Mouse (Mus musculus) midbrain, embryonic 14.5 days (tissue): ENCODE measurements at regions not wholly inside any gene's neighbourhood (a gene's known extent, or its start where the extent isn't known, plus 50 kb on each side); places are given as distances from the start of the nearest gene placed in this dataset.

ENCODE experiments used
- ATAC-seq: fragments of 200-750 bp; cut with Nextera tagmentation; 2 replicates; pipeline ENCODE4 v1.8.0; 2017; ENCODE audit warnings: moderate number of reproducible peaks, moderate library complexity; ENCODE audit not compliant: low FRiP score, low TSS enrichment
- DNase-seq: peaks from one replicate; pipeline ENCODE4 v3.0.0-alpha.2; 2015
- H3K27ac ChIP-seq: fragments of 300-500 bp; sonication (generic); replicated peaks from 2 replicates; pipeline ENCODE4 v1.5.1; 2014; ENCODE audit warnings: mild to moderate bottlenecking, low read depth, low read length, moderate library complexity
- H3K27me3 ChIP-seq: fragments of 300-500 bp; sonication (generic); 2 replicates; pipeline ENCODE4 v1.6.1; 2014; ENCODE audit warnings: low read length, control low read depth, mixed read lengths; ENCODE audit not compliant: control insufficient read depth, insufficient read depth
- H3K36me3 ChIP-seq: fragments of 300-500 bp; sonication (generic); 2 replicates; pipeline ENCODE4 v1.6.1; 2014; ENCODE audit warnings: low read length, control low read depth; ENCODE audit not compliant: control insufficient read depth, insufficient read depth
- H3K4me1 ChIP-seq: fragments of 300-500 bp; sonication (generic); 2 replicates; pipeline ENCODE4 v1.6.1; 2014; ENCODE audit warnings: mild to moderate bottlenecking, antibody characterized with exemption, low read length, control low read depth; ENCODE audit not compliant: control insufficient read depth, insufficient read depth
- H3K4me2 ChIP-seq: fragments of 300-500 bp; sonication (generic); 2 replicates; pipeline ENCODE4 v1.6.1; 2014; ENCODE audit warnings: mild to moderate bottlenecking, low read length, moderate library complexity
- H3K4me3 ChIP-seq: fragments of 300-500 bp; sonication (generic); replicated peaks from 2 replicates; pipeline ENCODE4 v1.5.1; 2014; ENCODE audit warnings: low read depth, low read length
- H3K9ac ChIP-seq: fragments of 300-500 bp; sonication (generic); replicated peaks from 2 replicates; pipeline ENCODE4 v1.6.1; 2014; ENCODE audit warnings: mild to moderate bottlenecking, low read length, moderate library complexity
- H3K9me3 ChIP-seq: fragments of 300-500 bp; sonication (generic); 2 replicates; pipeline ENCODE4 v1.6.1; 2016; ENCODE audit warnings: low read length, control low read depth, mixed read lengths; ENCODE audit not compliant: control insufficient read depth
- WGBS: fragments of 180-500 bp; shearing (Covaris S2); extraction: QIAGEN DNeasy Blood & Tissue Kit; methylation state at CpG from one replicate; pipeline ENCODE4 v1.1.7; 2014; 5-methylcytosine and 5-hydroxymethylcytosine counted together

GRCm38 (mm10) chr9:63880487-63881260 lies 122.9 kb upstream of the Smad3 start:
- H3K4me3 ChIP-seq, result peak overlapping the region; percentile 15; the same call in 1 of the 2 replicates

GRCm38 (mm10) chr9:63879710-63880428 lies 122.1 kb upstream of the Smad3 start:
- H3K4me2 ChIP-seq, result peak overlapping the region; percentile 55
- DNase-seq (peak; percentile 61), ATAC-seq (no peak)
- no peaks in the 10 kb centered on the region for H3K9me3 ChIP-seq
- WGBS, result 16% methylated on average over 15 of the region's 15 CpGs
- no peaks in the 10 kb centered on the region for H3K36me3 ChIP-seq
- H3K27me3 ChIP-seq, result no peaks in the 10 kb centered on the region
- H3K27ac ChIP-seq, result peak overlapping the region; percentile 43; the same call in 1 of the 2 replicates
- no peak overlapping the region for H3K4me3 ChIP-seq
- H3K9ac ChIP-seq, result no peak overlapping the region
- peaks cover 26% of the 10 kb centered on the region for H3K4me1 ChIP-seq

More at GRCm38 (mm10) chr9:63880487-63881260, 122.9 kb upstream of the Smad3 start:
- no peak; the same call in 1 of the 2 replicates for ATAC-seq
- peak overlapping the region; percentile 45; the same call in 1 of the 2 replicates for H3K27ac ChIP-seq
- peaks cover 26% of the 10 kb centered on the region for H3K4me1 ChIP-seq
- H3K4me2 ChIP-seq, result peak overlapping the region; percentile 55
- peak; percentile 75 for DNase-seq
- H3K9me3 ChIP-seq, result no peaks in the 10 kb centered on the region
- no peaks in the 10 kb centered on the region for H3K27me3 ChIP-seq
- H3K9ac ChIP-seq, result peak overlapping the region; percentile 29; the same call in 1 of the 2 replicates
- WGBS, result 8% methylated on average over 26 of the region's 26 CpGs
- H3K36me3 ChIP-seq, result no peaks in the 10 kb centered on the region

- H3K36me3 ChIP-seq, result no peaks in the 10 kb centered on the region
- H3K27me3 ChIP-seq, result no peaks in the 10 kb centered on the region
- H3K4me1 ChIP-seq, result peaks cover 26% of the 10 kb centered on the region
- H3K4me3 ChIP-seq, result no peak overlapping the region
- WGBS, result 73% methylated on average over 7 of the region's 7 CpGs
- DNase-seq, result no peak
- H3K4me2 ChIP-seq, result no peak overlapping the region
- no peak overlapping the region for H3K9ac ChIP-seq
- ATAC-seq, result no peak
- no peaks in the 10 kb centered on the region for H3K9me3 ChIP-seq
- no peak overlapping the region for H3K27ac ChIP-seq
Measured at GRCm38 (mm10) chr9:63877864-63878263, 120.1 kb upstream of the Smad3 start.

GRCm38 (mm10) chr9:63876886-63877285 lies 119.1 kb upstream of the Smad3 start:
- Histone ChIP-seq H3K27ac (no peak overlapping the region), H3K36me3 (no peaks in the 10 kb centered on the region), H3K4me2 (no peak overlapping the region), H3K9ac (no peak overlapping the region), H3K27me3 (no peaks in the 10 kb centered on the region), H3K4me1 (peaks cover 26% of the 10 kb centered on the region), H3K4me3 (no peak overlapping the region), H3K9me3 (no peaks in the 10 kb centered on the region)
- WGBS, result 55% methylated on average over 13 of the region's 13 CpGs
- ATAC-seq (no peak), DNase-seq (no peak)

GRCm38 (mm10) chr9:63876023-63876422 lies 118.2 kb upstream of the Smad3 start:
- WGBS, result 93% methylated on average over 12 of the region's 12 CpGs
- ATAC-seq, result no peak
- Histone ChIP-seq H3K9ac (no peak overlapping the region), H3K4me2 (no peak overlapping the region), H3K4me3 (no peak overlapping the region), H3K4me1 (peaks cover 19% of the 10 kb centered on the region), H3K27ac (no peak overlapping the region), H3K9me3 (no peaks in the 10 kb centered on the region), H3K36me3 (no peaks in the 10 kb centered on the region), H3K27me3 (no peaks in the 10 kb centered on the region)
- no peak for DNase-seq

GRCm38 (mm10) chr9:63875193-63875592 lies 117.4 kb upstream of the Smad3 start:
- Histone ChIP-seq H3K36me3 (no peaks in the 10 kb centered on the region), H3K27me3 (no peaks in the 10 kb centered on the region), H3K9ac (no peak overlapping the region), H3K27ac (no peak overlapping the region), H3K4me2 (no peak overlapping the region), H3K4me1 (peaks cover 12% of the 10 kb centered on the region; the same call in 1 of the 2 replicates), H3K9me3 (no peaks in the 10 kb centered on the region), H3K4me3 (no peak overlapping the region)
- DNase-seq (no peak), ATAC-seq (no peak)
- 94% methylated on average over 5 of the region's 5 CpGs for WGBS

GRCm38 (mm10) chr9:63864350-63864749 lies 106.6 kb upstream of the Smad3 start:
- no peaks in the 10 kb centered on the region for H3K27me3 ChIP-seq
- WGBS, result 27% methylated on average over 11 of the region's 11 CpGs
- H3K36me3 ChIP-seq, result no peaks in the 10 kb centered on the region
- H3K9ac ChIP-seq, result no peak overlapping the region
- no peak overlapping the region for H3K4me3 ChIP-seq
- no peak for ATAC-seq
- 0 out of 2 replicates have a peak overlapping the region, but pooled peaks have one; percentile 26 for H3K27ac ChIP-seq
- peaks cover 8% of the 10 kb centered on the region; the same call in 1 of the 2 replicates for H3K4me1 ChIP-seq
- peaks cover 2% of the 10 kb centered on the region; the same call in 1 of the 2 replicates for H3K9me3 ChIP-seq
- DNase-seq, result peak; percentile 42
- H3K4me2 ChIP-seq, result peak overlapping the region; percentile 10; the same call in 1 of the 2 replicates

- no peak overlapping the region for H3K4me3 ChIP-seq
- H3K4me1 ChIP-seq, result peaks cover 8% of the 10 kb centered on the region; the same call in 1 of the 2 replicates
- ATAC-seq, result no peak
- no peaks in the 10 kb centered on the region for H3K27me3 ChIP-seq
- H3K4me2 ChIP-seq, result no peak overlapping the region
- H3K27ac ChIP-seq, result no peak overlapping the region
- DNase-seq, result no peak
- H3K9ac ChIP-seq, result no peak overlapping the region
- no peaks in the 10 kb centered on the region for H3K36me3 ChIP-seq
- no peaks in the 10 kb centered on the region for H3K9me3 ChIP-seq
- WGBS, result 79% methylated on average over 4 of the region's 4 CpGs
Measured at GRCm38 (mm10) chr9:63863328-63863727, 105.5 kb upstream of the Smad3 start.
